Mouse (Mus musculus) T-helper 17 cell (primary cell): ENCODE data around the gene Fam124b.

Experiments
- in situ Hi-C, 2 experiments: fragments of 300-600 bp; cut with MboI, MseI; formaldehyde crosslinking; loops; 1 replicate in 1 of 2; 2 replicates in 1 of 2; pipeline ENCODE4 v1.15.1; 2025; ENCODE audit warnings: high pct_unique_total_duplicates in 2 of 2

Gene Fam124b

DNA sequence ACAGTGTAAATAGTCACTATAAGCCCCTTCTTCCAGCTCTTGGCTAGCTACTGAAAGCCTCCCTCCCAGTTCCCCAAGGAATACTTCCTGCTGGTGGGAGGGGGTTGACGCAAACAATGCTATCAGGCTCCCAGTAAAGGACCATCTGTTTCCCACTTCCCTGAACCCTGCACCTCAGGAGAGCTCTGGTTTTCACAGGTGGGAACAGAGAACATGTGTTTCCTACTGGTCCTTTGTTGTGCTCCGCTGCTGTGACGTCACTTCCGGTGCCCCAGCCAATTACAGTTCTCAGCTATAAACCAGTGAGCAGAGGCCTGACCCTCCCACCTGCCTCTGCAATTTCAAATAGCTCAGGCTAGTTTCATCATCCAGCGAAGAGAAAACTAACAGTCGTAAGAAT is at the start of gene Fam124b:
TSS of gene Fam124b (minus strand) at position 206 of the 400 bp plus-strand sequence.
- in situ Hi-C loops: loop anchor here in 1 of 2 experiments (10.0 kb wide), 1 partner anchor 507 kb away; no protein-coding TSS in a partner anchor

DNA sequence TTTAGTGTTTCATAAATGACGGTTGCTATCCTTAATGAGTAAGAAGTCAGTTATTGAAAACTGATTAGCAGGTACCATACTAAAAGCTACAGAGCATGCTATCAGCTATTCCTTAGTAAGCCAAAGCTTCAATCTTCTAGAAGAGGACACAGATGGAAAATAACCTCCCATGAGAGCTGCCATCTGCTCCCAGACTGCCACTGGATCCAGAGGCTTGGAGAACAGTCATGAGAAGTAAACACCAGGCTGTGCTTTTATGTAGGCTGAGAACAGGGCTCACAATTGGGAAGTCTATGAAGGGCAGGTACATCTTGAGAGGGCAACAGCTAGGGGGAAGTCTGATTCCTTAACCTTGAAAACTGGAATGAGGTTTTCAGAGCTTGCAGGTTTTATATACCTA is 42.2 kb upstream of the Fam124b start:
- in situ Hi-C loops: no loop called here

GRCm38 (mm10) chr1:80258632-80259031 is 40.4 kb upstream of the Fam124b start:
- in situ Hi-C loops: no loop called here

DNA sequence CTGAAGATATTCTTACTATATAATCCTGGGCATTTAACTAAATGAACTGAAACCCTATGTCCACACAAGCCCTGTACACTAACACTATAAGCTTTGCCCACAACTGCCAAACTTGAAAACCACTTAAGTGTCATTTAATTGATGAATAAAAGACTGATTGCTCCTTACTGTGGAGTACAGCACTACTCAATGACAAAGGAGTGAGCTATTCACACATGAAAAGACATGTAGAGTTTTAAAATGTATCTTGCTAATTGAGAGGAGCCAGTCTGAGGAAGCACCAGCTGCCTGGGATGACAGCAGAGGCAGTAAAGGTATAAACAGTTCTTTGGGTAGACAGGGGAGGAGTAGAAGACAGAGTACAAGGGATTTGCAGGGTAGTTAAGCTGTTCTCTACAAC is 35.0 kb upstream of the Fam124b start:
- in situ Hi-C loops: no loop called here

GRCm38 (mm10) chr1:80250247-80250646 is 32.0 kb upstream of the Fam124b start:
- in situ Hi-C loops: no loop called here

DNA sequence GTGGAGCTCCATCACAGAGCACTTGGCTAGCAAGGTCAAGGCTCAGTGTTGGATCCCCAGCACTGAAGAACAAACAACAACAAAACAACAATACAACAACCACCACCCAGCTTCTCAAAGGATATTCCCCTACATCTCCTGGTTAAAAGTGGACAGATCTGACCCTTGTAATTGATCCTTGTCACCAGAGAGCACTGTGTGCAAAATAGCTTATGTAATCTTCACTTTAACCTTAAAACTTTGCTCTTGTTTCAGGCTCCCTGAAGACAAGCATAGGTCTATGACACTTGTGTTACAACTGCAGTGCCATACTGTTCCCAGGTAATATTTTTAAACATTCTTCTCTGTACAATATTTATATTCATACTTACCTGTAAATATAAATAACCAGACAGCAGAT is 28.9 kb upstream of the Fam124b start:
- in situ Hi-C loops: loop anchor here in 1 of 2 experiments (5.0 kb wide), 1 partner anchor 55 kb away; no protein-coding TSS in a partner anchor

GRCm38 (mm10) chr1:80244123-80244522 is 25.9 kb upstream of the Fam124b start:
- in situ Hi-C loops: no loop called here

- in situ Hi-C loops: no loop called here
Observed at GRCm38 (mm10) chr1:80241579-80241978, 23.3 kb upstream of the Fam124b start.

GRCm38 (mm10) chr1:80240017-80240660 is 21.9 kb upstream of the Fam124b start:
- in situ Hi-C loops: no loop called here

- in situ Hi-C loops: no loop called here
Observed at GRCm38 (mm10) chr1:80239481-80239880, 21.2 kb upstream of the Fam124b start.

- in situ Hi-C loops: no loop called here
Observed at GRCm38 (mm10) chr1:80236951-80237702, 18.9 kb upstream of the Fam124b start.

GRCm38 (mm10) chr1:80236126-80236525 is 17.9 kb upstream of the Fam124b start:
- in situ Hi-C loops: no loop called here

DNA sequence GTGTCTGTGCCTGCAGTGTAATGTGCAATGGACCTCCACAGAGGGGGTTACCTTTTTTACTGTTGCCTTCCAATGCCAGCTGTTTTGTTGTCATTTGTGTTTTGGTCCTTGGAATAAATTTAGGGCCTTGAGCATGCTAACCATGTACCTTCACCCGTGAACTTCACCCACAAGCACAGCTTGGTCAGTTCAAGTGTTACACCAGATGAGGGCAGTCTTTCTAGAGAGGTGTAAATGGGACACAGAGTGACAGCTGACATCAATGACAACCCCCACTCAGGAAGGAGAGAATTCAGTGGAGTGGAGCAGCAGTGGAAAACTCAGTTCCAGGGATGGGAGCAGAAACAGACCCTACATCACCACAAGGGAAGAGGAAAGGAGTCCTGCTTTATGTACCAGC is 12.3 kb upstream of the Fam124b start:
- in situ Hi-C loops: no loop called here

- in situ Hi-C loops: loop anchor here in 1 of 2 experiments (10.0 kb wide), 1 partner anchor 1290 kb away; no protein-coding TSS in a partner anchor
Observed at GRCm38 (mm10) chr1:80224839-80225412, 6.7 kb upstream of the Fam124b start.

GRCm38 (mm10) chr1:80221151-80221550 is 2.9 kb upstream of the Fam124b start:
- in situ Hi-C loops: loop anchor here in 1 of 2 experiments (10.0 kb wide), 1 partner anchor 1286 kb away; no protein-coding TSS in a partner anchor

- in situ Hi-C loops: loop anchor here in 1 of 2 experiments (10.0 kb wide), 1 partner anchor 511 kb away; no protein-coding TSS in a partner anchor
Observed at GRCm38 (mm10) chr1:80213826-80214225, 4.4 kb downstream of the Fam124b start.

DNA sequence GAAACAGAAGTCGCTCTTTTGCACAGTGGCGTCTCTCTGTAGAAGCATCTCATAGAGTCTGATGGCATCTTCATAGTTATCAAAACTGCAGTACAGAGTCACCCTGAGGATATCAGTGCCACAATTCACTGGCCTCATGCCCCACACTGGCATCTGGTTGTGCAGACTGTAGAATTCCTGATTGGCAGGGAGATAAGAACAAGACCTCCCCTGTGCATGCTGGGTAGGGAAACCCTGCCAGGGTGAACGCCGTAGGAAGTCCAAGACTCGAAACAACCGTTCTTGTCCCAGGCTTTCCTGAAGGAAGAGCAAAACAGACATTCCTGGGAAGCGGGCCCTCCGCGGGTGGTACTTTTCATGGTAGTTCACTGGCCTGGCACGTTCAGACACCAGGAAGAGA is 5.1 kb downstream of the Fam124b start:
- in situ Hi-C loops: loop anchor here in 1 of 2 experiments (10.0 kb wide), 1 partner anchor 512 kb away; no protein-coding TSS in a partner anchor

DNA sequence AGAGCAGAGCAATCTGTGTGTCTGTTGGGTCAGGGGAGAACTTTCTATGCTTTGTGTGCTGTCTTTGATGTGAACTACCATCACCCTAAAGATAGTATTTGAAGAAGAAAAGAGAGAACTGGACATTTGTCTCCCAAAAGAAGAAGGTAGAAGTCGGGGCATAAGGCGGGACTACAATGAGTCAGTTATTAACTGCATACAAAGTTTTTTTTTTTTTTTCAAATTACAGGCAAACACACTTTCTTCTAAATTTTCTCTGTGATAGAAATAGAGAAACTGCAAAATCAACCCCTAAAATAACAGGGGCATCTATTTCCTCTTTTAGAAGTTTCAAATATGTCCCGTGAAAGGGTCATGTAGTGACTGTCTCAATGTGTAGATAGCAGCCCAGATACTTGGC is 16.0 kb downstream of the Fam124b start:
- in situ Hi-C loops: no loop called here

GRCm38 (mm10) chr1:80192837-80193236 is 25.4 kb downstream of the Fam124b start:
- in situ Hi-C loops: loop anchor here in 1 of 2 experiments (5.0 kb wide), 1 partner anchor 54 kb away; no protein-coding TSS in a partner anchor

- in situ Hi-C loops: loop anchor here (5.0 to 10.0 kb wide), 5 partner anchors 223 to 1123 kb away; no protein-coding TSS in a partner anchor
Observed at GRCm38 (mm10) chr1:80181414-80181805, 36.9 kb downstream of the Fam124b start.

DNA sequence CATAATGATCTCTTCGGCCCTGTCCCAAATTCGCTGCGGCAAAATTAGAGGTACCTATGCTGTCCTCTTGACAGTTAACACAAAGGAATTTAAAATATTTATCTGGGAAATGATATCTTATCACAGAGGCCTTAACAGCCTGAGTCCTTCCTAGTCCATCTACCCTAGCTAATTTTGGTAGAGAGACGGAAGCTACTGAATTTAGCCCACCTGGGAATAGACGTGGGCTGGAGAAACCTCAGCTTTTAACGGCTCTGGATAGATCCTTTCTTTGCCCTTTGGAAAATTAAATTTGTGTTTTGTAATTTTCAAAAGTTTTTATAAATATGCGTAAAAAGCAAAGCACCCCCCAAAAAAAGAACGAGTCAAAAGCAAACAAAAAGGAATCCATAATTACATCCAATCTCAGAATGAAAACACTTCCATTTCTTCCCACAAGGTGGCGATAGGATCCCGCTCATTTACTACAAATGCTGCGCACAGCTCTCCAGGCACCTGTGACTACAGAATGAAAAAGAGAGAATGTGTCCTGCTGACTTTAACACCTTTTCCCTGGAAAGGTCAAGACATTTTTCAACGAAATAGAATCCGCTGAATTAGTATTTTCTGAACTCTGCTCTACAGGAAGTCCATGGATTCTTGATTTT is 37.4 kb downstream of the Fam124b start:
- in situ Hi-C loops: loop anchor here (5.0 to 10.0 kb wide), 5 partner anchors 224 to 1124 kb away; no protein-coding TSS in a partner anchor
